Mouse (Mus musculus) forebrain, embryonic 16.5 days (tissue): Measurements from ENCODE around the gene S100b. TPM values are rescaled to one million over a fixed set of nuclear protein-coding genes. Genes with fewer than 3 reads are reported as not detected.
A peak's percentile ranks its signal among the peaks of the same experiment; 100 is the strongest.

Experiments used
- ATAC-seq: fragments of 200-750 bp; cut with Nextera tagmentation; 2 replicates; pipeline ENCODE4 v1.8.0; 2017; ENCODE audit warnings: mild to moderate bottlenecking, moderate library complexity
- H3K27ac ChIP-seq: fragments of 300-500 bp; sonication (generic); 2 replicates; pipeline ENCODE4 v1.5.1; 2014; ENCODE audit warnings: low read length, control low read depth
- H3K27me3 ChIP-seq: fragments of 300-500 bp; sonication (generic); replicated peaks from 2 replicates; pipeline ENCODE4 v1.6.1; 2014; ENCODE audit warnings: low read length; ENCODE audit not compliant: control insufficient read depth, insufficient read depth
- H3K36me3 ChIP-seq: fragments of 300-500 bp; sonication (generic); 2 replicates; pipeline ENCODE4 v1.6.1; 2014; ENCODE audit not compliant: control insufficient read depth, insufficient read depth
- H3K4me1 ChIP-seq: fragments of 300-500 bp; sonication (generic); replicated peaks from 2 replicates; pipeline ENCODE4 v1.6.1; 2014; ENCODE audit warnings: low read length; ENCODE audit not compliant: control insufficient read depth, insufficient read depth
- H3K4me2 ChIP-seq: fragments of 300-500 bp; sonication (generic); 2 replicates; pipeline ENCODE4 v1.6.1; 2014; ENCODE audit warnings: mild to moderate bottlenecking, low read length, control low read depth
- H3K4me3 ChIP-seq: fragments of 300-500 bp; sonication (generic); replicated peaks from 2 replicates; pipeline ENCODE4 v1.5.1; 2014; ENCODE audit warnings: mild to moderate bottlenecking, low read length, control low read depth
- H3K9ac ChIP-seq: fragments of 300-500 bp; sonication (generic); replicated peaks from 2 replicates; pipeline ENCODE4 v1.6.1; 2014; ENCODE audit warnings: low read depth, low read length, control low read depth
- H3K9me3 ChIP-seq: fragments of 300-500 bp; sonication (generic); 2 replicates; pipeline ENCODE4 v1.6.1; 2016; ENCODE audit warnings: low read length; ENCODE audit not compliant: control insufficient read depth
- WGBS: fragments of 180-500 bp; shearing (Covaris S2); extraction: QIAGEN DNeasy Blood & Tissue Kit; methylation state at CpG from one replicate; pipeline ENCODE4 v1.1.7; 2014; 5-methylcytosine and 5-hydroxymethylcytosine counted together
- polyA plus RNA-seq: library from polyadenylated mRNA; unstranded; fragments of >200 nt; fragmentation: Nextera tagmentation; extraction: Ambion mirVana; gene quantifications from 2 replicates; pipeline ENCODE4 v1.2.1, GENCODE M21; 2015

The S100b gene
- polyA plus RNA-seq, 1 experiment from 2014 or later = 1.2 TPM

DNA sequence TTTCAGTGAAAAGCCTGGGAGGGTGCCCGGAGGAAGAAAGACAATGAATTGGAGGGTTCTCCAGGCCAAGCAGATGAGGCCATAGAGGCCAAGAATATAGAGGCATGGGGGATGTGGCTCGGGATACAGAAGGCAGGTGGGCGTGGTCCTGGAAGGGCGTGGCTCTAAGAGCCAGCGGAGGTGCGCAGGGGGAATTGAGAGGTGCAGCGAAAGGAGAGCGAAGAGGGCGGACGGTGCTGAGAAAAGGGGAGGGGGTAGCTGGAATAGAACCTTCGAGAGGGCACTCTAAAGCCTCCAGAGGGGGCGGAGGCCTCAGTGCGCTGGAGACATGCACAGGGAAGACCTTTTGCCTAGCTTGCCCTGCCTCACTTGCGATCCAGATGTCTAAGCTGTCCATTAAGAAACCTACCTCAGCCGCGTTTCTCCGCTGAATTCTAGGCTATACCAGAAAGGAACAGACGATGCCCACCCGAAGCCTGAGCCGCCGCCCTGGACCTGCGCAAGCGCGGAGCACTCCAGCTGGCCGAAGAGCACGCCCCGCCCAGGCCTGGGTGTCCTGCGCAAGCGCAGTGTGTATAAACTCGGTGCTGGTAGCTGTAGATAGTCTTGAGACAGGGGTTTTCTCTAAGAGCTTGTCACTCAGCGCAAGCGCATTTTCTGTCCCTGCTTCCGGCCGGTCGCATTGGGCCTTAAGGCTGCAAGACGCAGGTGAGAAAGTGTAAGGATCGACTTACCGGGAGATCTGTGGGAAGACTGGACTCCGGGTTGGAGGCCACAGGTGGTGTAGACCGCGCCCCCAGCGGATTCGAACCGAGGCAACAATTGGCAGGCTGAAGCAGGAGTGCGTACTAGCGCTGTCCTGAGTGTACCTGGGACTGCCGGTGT is 16.1 kb upstream of the S100b start, which contains the start of gene Prmt2:
Prmt2 (minus strand) TSS at position 525 of the 885 bp plus-strand sequence.
- H3K9me3 ChIP-seq = no peaks in the 10 kb centered on the region
- peak within 1 kb of the TSS; percentile 86 for H3K27ac ChIP-seq
- peak within 1 kb of the TSS; percentile 95 for H3K9ac ChIP-seq
- H3K4me3 ChIP-seq = peak within 1 kb of the TSS; percentile 85
- under 1% methylated on average over 45 of the region's 47 CpGs for WGBS
- H3K4me2 ChIP-seq = peak within 1 kb of the TSS; percentile 57
- H3K27me3 ChIP-seq = no peaks in the 10 kb centered on the region
- ATAC-seq = peak; percentile 98
- H3K36me3 ChIP-seq = no peaks in the 10 kb centered on the region; the same call in 1 of the 2 replicates
- peaks cover 17% of the 10 kb centered on the region for H3K4me1 ChIP-seq

DNA sequence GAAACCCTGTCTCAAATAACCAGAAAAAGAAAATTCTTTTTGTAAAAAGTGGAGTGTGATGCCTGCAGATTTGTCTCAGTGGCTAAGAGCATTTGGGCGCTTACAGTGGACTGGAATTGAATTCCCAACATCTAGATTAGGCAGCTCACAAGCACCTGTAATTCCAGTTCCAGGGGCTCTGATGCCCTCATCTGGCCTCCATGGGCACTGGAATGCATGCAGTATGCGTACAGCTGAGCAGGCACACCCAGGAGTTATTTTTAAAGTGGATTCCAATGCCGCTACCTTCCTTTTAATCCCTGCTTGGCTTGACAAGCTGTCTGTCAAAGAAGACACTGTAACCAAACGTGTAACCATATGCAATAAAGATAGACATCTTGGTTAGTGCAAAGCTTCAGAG is 14.3 kb upstream of the S100b start:
- H3K9ac ChIP-seq = no peak overlapping the region
- H3K27me3 ChIP-seq = no peaks in the 10 kb centered on the region
- peaks cover 17% of the 10 kb centered on the region for H3K4me1 ChIP-seq
- H3K36me3 ChIP-seq = no peaks in the 10 kb centered on the region; the same call in 1 of the 2 replicates
- H3K4me2 ChIP-seq = no peak overlapping the region
- 83% methylated on average over 4 of the region's 4 CpGs for WGBS
- ATAC-seq = no peak
- no peak overlapping the region for H3K4me3 ChIP-seq
- no peaks in the 10 kb centered on the region for H3K9me3 ChIP-seq
- H3K27ac ChIP-seq = no peak overlapping the region

DNA sequence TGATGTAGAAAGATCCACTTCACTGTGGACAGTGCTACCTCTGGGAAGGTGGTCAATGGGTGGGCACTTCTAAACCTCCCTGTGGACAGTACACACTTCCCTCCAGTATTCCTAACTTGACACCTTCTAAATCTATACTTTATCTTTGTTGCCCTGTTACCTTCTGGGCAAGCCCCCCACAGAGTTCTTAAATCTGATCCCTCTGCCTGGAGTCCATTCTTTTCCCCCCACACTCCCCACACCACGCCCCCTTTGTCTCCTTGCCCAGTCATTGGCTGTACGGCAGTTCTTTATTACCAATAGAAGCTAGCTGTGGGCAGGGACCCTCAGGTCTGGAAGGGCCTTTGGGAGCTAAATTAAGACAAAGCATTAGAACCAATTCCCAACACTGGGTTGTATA is 8.5 kb upstream of the S100b start:
- 60% methylated on average over 2 of the region's 2 CpGs for WGBS
- Histone ChIP-seq H3K4me1 (no peaks in the 10 kb centered on the region), H3K9me3 (no peaks in the 10 kb centered on the region), H3K4me3 (no peak overlapping the region), H3K27me3 (no peaks in the 10 kb centered on the region), H3K9ac (no peak overlapping the region), H3K27ac (no peak overlapping the region), H3K4me2 (no peak overlapping the region), H3K36me3 (no peaks in the 10 kb centered on the region)
- no peak for ATAC-seq

DNA sequence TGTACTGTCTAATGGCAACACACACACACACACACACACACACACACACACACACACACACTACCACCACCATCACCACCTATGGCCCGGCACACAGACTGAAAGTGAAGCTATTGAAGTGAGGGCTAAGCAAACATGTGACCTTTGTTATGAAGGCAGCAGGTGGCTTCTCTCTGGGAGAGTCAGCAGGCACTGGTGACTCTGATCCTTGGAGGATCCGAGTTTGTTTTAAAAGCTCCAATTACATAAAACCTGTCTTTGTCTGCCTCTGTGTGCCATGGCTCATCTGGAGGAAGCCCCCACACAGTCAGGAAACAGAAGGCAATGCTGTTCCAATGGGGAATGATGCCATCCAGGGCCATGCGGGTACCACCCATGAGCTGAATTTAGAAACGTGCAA is 7.1 kb upstream of the S100b start:
- 58% methylated on average over 4 of the region's 4 CpGs for WGBS
- Histone ChIP-seq H3K27me3 (no peaks in the 10 kb centered on the region), H3K4me3 (no peak overlapping the region), H3K27ac (no peak overlapping the region), H3K36me3 (no peaks in the 10 kb centered on the region), H3K9ac (no peak overlapping the region), H3K9me3 (no peaks in the 10 kb centered on the region), H3K4me2 (no peak overlapping the region), H3K4me1 (no peaks in the 10 kb centered on the region)
- ATAC-seq = no peak

DNA sequence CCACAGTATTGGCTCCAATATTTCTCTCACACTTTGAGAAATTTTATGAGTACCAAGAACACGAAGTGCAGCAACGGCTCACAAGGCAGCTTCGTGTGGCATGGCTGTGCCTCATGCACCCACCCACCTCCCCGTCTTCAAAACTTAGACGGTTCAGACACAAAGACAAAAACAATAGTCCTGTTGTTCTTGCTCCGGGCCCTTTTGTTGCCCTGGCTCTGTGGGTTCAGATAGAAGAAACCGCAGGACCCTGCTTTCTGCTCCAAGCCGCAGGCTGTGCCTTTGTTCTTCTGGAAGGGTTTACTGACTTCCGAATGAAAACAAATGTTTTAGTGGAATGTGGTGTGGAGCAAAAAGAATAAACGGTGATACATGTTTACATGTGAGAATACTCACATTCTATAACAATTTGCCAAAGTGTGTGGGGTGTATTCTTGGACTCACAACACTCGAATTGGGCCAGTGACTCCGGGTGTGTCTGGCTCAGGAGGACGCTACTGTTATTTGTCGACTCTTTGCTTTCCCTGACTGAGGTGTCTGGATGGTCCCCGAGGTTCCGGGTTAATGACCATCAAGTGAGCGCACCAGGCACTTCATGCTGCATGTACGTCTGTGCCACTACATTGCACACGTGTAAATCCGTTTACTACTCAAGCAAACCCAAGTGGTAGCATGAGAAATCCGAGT is 5.5 kb upstream of the S100b start:
- no peak overlapping the region for H3K27ac ChIP-seq
- H3K27me3 ChIP-seq = no peaks in the 10 kb centered on the region
- ATAC-seq = no peak
- H3K36me3 ChIP-seq = no peaks in the 10 kb centered on the region
- H3K9me3 ChIP-seq = no peaks in the 10 kb centered on the region
- no peak overlapping the region for H3K9ac ChIP-seq
- 27% methylated on average over 21 of the region's 21 CpGs for WGBS
- H3K4me2 ChIP-seq = no peak overlapping the region
- no peaks in the 10 kb centered on the region for H3K4me1 ChIP-seq
- H3K4me3 ChIP-seq = no peak overlapping the region

DNA sequence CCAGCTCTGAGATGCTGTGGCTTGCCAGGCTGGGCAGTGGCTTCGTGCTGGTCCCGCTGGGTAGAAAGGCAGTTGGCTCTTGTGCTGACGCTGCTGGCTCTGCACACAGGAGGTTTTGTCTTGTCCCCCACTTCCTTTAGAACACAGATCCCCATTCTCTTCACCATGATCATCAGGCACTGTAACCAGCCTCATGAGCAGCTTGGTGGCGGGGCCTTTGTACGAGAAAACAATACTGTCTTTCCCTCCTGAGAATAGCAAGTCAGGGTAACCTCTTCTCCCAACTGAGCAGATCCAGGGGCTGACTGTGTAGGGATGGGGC is 5.0 kb upstream of the S100b start:
- Histone ChIP-seq H3K4me2 (no peak overlapping the region), H3K36me3 (no peaks in the 10 kb centered on the region), H3K27ac (no peak overlapping the region), H3K4me1 (no peaks in the 10 kb centered on the region), H3K9me3 (no peaks in the 10 kb centered on the region), H3K4me3 (no peak overlapping the region), H3K27me3 (no peaks in the 10 kb centered on the region), H3K9ac (no peak overlapping the region)
- WGBS = 66% methylated on average over 5 of the region's 5 CpGs
- no peak for ATAC-seq

DNA sequence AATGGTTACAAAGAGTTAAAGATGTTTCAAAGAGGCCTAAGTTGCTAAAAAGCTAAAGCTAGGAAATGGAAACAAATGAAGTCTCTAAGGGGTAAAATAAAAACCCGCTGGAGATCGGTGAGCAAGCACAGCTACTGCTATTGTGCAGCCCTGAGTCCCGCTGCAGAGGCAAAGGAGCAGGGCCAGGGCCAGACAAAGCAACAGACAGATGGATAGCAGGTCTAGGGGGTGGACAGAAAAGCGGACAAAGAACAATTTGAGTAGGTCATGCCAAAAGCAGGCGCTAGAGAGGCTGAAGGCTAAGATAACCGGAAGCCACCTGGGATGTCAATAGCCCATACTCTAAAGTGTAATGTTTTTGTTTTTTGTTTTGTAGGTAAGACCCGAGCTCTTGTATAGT is 2.8 kb upstream of the S100b start:
- Histone ChIP-seq H3K9me3 (no peaks in the 10 kb centered on the region), H3K4me3 (no peak overlapping the region), H3K27me3 (no peaks in the 10 kb centered on the region), H3K4me1 (no peaks in the 10 kb centered on the region), H3K4me2 (no peak overlapping the region), H3K27ac (no peak overlapping the region), H3K36me3 (no peaks in the 10 kb centered on the region), H3K9ac (no peak overlapping the region)
- 57% methylated on average over 7 of the region's 7 CpGs for WGBS
- ATAC-seq = no peak

DNA sequence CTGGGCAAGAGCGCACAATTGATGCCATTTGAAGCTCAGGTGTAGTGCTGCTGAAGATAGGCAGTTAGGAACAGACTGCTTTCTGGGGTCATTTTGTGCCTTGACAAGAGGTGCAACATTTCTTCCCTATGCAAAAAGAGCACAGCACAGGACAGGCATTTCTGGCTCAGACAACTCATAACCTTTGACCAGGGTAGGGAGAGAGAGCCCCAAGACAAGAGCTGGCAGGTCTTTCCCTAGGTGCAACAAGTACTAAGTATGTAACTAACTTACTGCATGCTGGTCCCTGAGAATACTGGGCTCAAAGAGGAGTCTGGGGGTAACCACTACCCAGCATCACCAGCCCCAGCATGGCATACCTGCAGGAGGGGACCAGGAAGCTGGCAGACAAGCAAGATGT is 574 bp upstream of the S100b start:
- no peaks in the 10 kb centered on the region for H3K36me3 ChIP-seq
- H3K4me1 ChIP-seq = no peaks in the 10 kb centered on the region
- no peak overlapping the region for H3K27ac ChIP-seq
- WGBS = 97% methylated on average over 1 of the region's 1 CpGs
- no peaks in the 10 kb centered on the region for H3K27me3 ChIP-seq
- no peak for ATAC-seq
- no peak overlapping the region for H3K9ac ChIP-seq
- no peak overlapping the region for H3K4me3 ChIP-seq
- H3K4me2 ChIP-seq = no peak overlapping the region
- H3K9me3 ChIP-seq = no peaks in the 10 kb centered on the region

DNA sequence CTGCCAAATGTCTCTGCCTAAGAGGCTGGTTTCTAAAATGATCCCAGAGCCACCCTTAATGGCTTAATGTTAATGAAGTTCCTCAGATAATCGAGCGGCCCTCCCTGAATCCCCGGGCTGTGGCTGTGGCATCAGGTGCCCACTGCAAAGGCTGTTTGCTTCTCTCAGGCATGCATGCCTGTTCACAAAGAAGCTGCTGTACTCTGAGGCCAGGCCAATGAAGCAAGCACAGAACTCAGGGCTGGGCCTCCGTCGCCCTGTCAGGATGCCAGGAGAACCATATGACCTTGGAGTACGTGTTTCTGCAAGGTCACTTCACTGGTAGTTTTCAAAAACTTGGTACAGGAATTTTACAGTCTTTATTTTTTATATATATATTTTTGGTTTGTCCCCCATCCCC is 2.0 kb downstream of the S100b start:
- no peak for ATAC-seq

More for the DNA sequence above, 2.0 kb downstream of the S100b start:
- Histone ChIP-seq H3K27ac (no peak overlapping the region), H3K36me3 (no peaks in the 10 kb centered on the region), H3K9ac (no peak overlapping the region), H3K4me3 (no peak overlapping the region), H3K27me3 (no peaks in the 10 kb centered on the region), H3K4me2 (no peak overlapping the region), H3K9me3 (no peaks in the 10 kb centered on the region), H3K4me1 (no peaks in the 10 kb centered on the region)
- 58% methylated on average over 6 of the region's 6 CpGs for WGBS
